Comparison of ENCODE assay signal across 25 mouse cellular contexts in the genomic region with DNA sequence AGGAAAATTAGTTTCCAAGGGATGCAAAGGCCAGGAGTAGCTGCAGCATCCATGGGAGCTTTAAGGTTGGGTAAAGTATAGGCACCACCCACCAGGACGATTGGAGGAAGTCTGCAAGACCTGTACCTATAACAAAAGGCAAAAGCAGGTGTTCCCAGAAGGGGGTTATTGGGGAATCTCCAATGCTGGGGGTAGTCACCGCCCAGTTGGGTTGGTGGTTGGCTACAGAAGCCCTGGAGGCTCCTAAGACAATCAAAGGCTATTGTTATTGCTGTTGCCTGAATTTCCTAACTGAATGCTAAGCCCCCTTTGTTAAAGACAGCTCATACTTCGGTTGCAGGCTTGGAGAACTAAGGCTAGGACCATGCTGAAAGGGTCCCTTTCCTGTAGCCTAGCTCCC. TPM values are rescaled to one million over a fixed set of nuclear protein-coding genes. Genes with fewer than 3 reads are reported as not detected.
"Had no signal": no experiment of that assay in that cellular context is flagged by ENCODE, and none has a peak within 500 bp of the region (broad histone marks: within the 10 kb centered on the region; RNA-seq: fewer than 3 reads in every experiment).

No protein-coding gene starts in this region.

- H3K27me3 ChIP-seq: hindbrain, embryonic 12.5 days; intestine, embryonic 15.5 days; limb, embryonic 13.5 days; limb, embryonic 15.5 days had no signal

- DNase-seq: gastrocnemius, postnatal 25 days; heart, adult 18-20 months; heart, postnatal 10 days; heart, postnatal 4 days; kidney, adult 18-20 months; kidney, adult 8-10 months; kidney, postnatal 10 days; kidney, postnatal 25 days; kidney, postnatal 4 days; left cerebral cortex, postnatal 4 days had no signal

- H3K4me3 ChIP-seq: heart, embryonic 10.5 days; heart, embryonic 12.5 days; hindbrain, embryonic 10.5 days; hindbrain, embryonic 12.5 days; intestine, embryonic 15.5 days; layer of hippocampus, adult 2 months; left cerebral cortex, adult 2 months; limb, embryonic 13.5 days; limb, embryonic 15.5 days; liver, embryonic 12.5 days had no signal

- H3K36me3 ChIP-seq: heart, embryonic 10.5 days; heart, embryonic 12.5 days; hindbrain, embryonic 10.5 days; hindbrain, embryonic 12.5 days; intestine, embryonic 15.5 days; limb, embryonic 13.5 days; limb, embryonic 15.5 days; liver, embryonic 12.5 days had no signal

- ATAC-seq: hindbrain, embryonic 16.5 days; inflammation-experienced regulatory T-cells, adult 6 months; intestine, embryonic 15.5 days; intestine, postnatal 0 days; liver, embryonic 12.5 days had no signal

- H3K4me2 ChIP-seq: heart, embryonic 12.5 days; hindbrain, embryonic 12.5 days; hindbrain, embryonic 14.5 days; intestine, embryonic 15.5 days; limb, embryonic 13.5 days; limb, embryonic 15.5 days; liver, embryonic 12.5 days had no signal

- H3K9me3 ChIP-seq: heart, embryonic 10.5 days; hindbrain, embryonic 12.5 days; intestine, embryonic 15.5 days; limb, embryonic 13.5 days; limb, embryonic 15.5 days; liver, embryonic 12.5 days had no signal

- H3K27ac ChIP-seq: heart, embryonic 10.5 days; hindbrain, embryonic 10.5 days; hindbrain, embryonic 12.5 days; hindbrain, embryonic 14.5 days; intestine, embryonic 15.5 days; layer of hippocampus, adult 2 months; left cerebral cortex, adult 2 months; limb, embryonic 13.5 days; limb, embryonic 15.5 days; liver, embryonic 12.5 days had no signal

- H3K4me1 ChIP-seq: heart, embryonic 10.5 days; heart, embryonic 12.5 days; hindbrain, embryonic 12.5 days; intestine, embryonic 15.5 days; limb, embryonic 13.5 days; limb, embryonic 15.5 days; liver, embryonic 12.5 days had no signal

- H3K9ac ChIP-seq: heart, embryonic 12.5 days; hindbrain, embryonic 12.5 days; hindbrain, embryonic 14.5 days; intestine, embryonic 15.5 days; limb, embryonic 13.5 days; limb, embryonic 15.5 days; liver, embryonic 12.5 days had no signal

RNA-seq across cellular contexts. Expression of a gene that starts 53.0 kb away (rescaled TPM):
- total RNA-seq: granulocyte monocyte progenitor cell, adult 5-6 weeks had no signal
